Mouse (Mus musculus): ENCODE measurements around the gene Bcorl1.

Gene Bcorl1

GRCm38 (mm10) chrX:48341141-48341540, at the start of gene Bcorl1:
Bcorl1 (plus strand) TSS chrX:48341358.
- peak; percentile 44 for DNase-seq (ENCODE audit: low read depth, low spot score)

- no peak for DNase-seq (ENCODE audit: low read depth, low spot score)
Measured at GRCm38 (mm10) chrX:48291413-48291812, 49.7 kb upstream of the Bcorl1 start.

GRCm38 (mm10) chrX:48305356-48305755, 35.8 kb upstream of the Bcorl1 start:
- DNase-seq (ENCODE audit: low read depth, low spot score) = no peak

GRCm38 (mm10) chrX:48310706-48311517, 30.2 kb upstream of the Bcorl1 start:
- peak; percentile 47 for DNase-seq (ENCODE audit: low read depth, low spot score)

GRCm38 (mm10) chrX:48311727-48312126, 29.4 kb upstream of the Bcorl1 start:
- no peak for DNase-seq (ENCODE audit: low read depth, low spot score)

- peak; percentile 86 for DNase-seq (ENCODE audit: low read depth, low spot score)
Measured at GRCm38 (mm10) chrX:48314530-48315079, 26.6 kb upstream of the Bcorl1 start.

- DNase-seq (ENCODE audit: low read depth, low spot score) = no peak
Measured at GRCm38 (mm10) chrX:48317444-48317843, 23.7 kb upstream of the Bcorl1 start.

- DNase-seq (ENCODE audit: low read depth, low spot score) = peak; percentile 81
Measured at GRCm38 (mm10) chrX:48318194-48318593, 23.0 kb upstream of the Bcorl1 start.

- DNase-seq (ENCODE audit: low read depth, low spot score) = peak; percentile 10
Measured at GRCm38 (mm10) chrX:48340441-48341049, 613 bp upstream of the Bcorl1 start.

- DNase-seq (ENCODE audit: low read depth, low spot score) = peak; percentile 35
Measured at GRCm38 (mm10) chrX:48341621-48342161, 533 bp downstream of the Bcorl1 start.

GRCm38 (mm10) chrX:48342731-48343130, 1.6 kb downstream of the Bcorl1 start:
- peak; percentile 1 for DNase-seq (ENCODE audit: low read depth, low spot score)

GRCm38 (mm10) chrX:48343461-48343952, 2.3 kb downstream of the Bcorl1 start:
- peak; percentile 93 for DNase-seq (ENCODE audit: low read depth, low spot score)

GRCm38 (mm10) chrX:48343966-48344642, 2.9 kb downstream of the Bcorl1 start:
- no peak for DNase-seq (ENCODE audit: low read depth, low spot score)

- peak; percentile 15 for DNase-seq (ENCODE audit: low read depth, low spot score)
Measured at GRCm38 (mm10) chrX:48344643-48345384, 3.7 kb downstream of the Bcorl1 start.

GRCm38 (mm10) chrX:48345385-48345932, 4.3 kb downstream of the Bcorl1 start:
- DNase-seq (ENCODE audit: low read depth, low spot score) = peak; percentile 60

- DNase-seq (ENCODE audit: low read depth, low spot score) = no peak
Measured at GRCm38 (mm10) chrX:48355346-48355745, 14.2 kb downstream of the Bcorl1 start.

GRCm38 (mm10) chrX:48365836-48366577, 24.8 kb downstream of the Bcorl1 start:
- no peak for DNase-seq (ENCODE audit: low read depth, low spot score)

- no peak for DNase-seq (ENCODE audit: low read depth, low spot score)
Measured at GRCm38 (mm10) chrX:48367841-48368240, 26.7 kb downstream of the Bcorl1 start.

- peak; percentile 70 for DNase-seq (ENCODE audit: low read depth, low spot score)
Measured at GRCm38 (mm10) chrX:48383643-48384042, 42.5 kb downstream of the Bcorl1 start.

GRCm38 (mm10) chrX:48385927-48386326, 44.8 kb downstream of the Bcorl1 start:
- DNase-seq (ENCODE audit: low read depth, low spot score) = no peak
